In the genomic region with DNA sequence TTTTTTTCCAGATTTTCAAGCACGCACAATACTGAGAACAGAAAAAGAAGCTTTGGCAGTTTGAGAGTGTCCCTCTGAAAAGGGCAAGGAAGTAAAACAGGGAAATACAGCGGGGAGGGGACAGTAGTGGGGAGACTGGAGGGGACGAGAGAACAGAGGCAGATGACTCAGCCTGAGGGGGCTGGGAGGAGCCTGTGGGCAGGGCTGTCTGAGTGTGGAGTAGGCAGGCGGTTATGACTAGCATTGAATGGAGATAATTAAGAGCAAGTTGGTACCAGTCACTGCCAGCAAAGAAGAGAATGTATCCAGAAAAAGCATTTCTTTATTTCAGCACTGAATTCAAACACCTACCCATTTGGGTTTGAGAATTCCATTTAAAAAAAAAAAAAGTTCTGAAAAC, we compare ENCODE assay signal across 8 mouse cellular contexts.
DNase-seq lines count a peak whose midpoint lies in the region; ATAC-seq lines count a peak whose summit lies in the region.

No protein-coding gene starts in this region.

- H3K4me1 ChIP-seq in heart, embryonic 13.5 days = peaks cover 10% of the 10 kb centered on the region

- H3K4me3 ChIP-seq in heart, embryonic 13.5 days = no peak overlapping the region

- H3K27ac ChIP-seq in heart, embryonic 13.5 days (replicated peaks) = no peak overlapping the region

- no peaks in the 10 kb centered on the region for H3K36me3 ChIP-seq in heart, embryonic 13.5 days

- no peak overlapping the region for H3K9ac ChIP-seq in heart, embryonic 13.5 days

- 0 out of 2 replicates have a peak overlapping the region, but pooled peaks have one; percentile 25 for H3K4me2 ChIP-seq in heart, embryonic 13.5 days

- 45% methylated on average over 4 of the region's 4 CpGs for WGBS in heart, embryonic 13.5 days

- H3K27me3 ChIP-seq in heart, embryonic 13.5 days (replicated peaks) = no peaks in the 10 kb centered on the region

- H3K9me3 ChIP-seq in heart, embryonic 13.5 days = no peaks in the 10 kb centered on the region

- ATAC-seq in heart, embryonic 13.5 days (ENCODE audit: extremely low read depth, insufficient number of reproducible peaks, low FRiP score, low TSS enrichment) = no peak
- ATAC-seq in erythroblast, adult 5-6 weeks (replicated peaks; ENCODE audit: low FRiP score, poor library complexity, severe bottlenecking) = no peak

- no peak for DNase-seq in heart, adult 8-10 months (ENCODE audit: low spot score)
- DNase-seq in 416B (ENCODE audit: low read depth) = peak; percentile 76
- DNase-seq in c-Kit-positive CD71-positive TER-119-positive erythroid progenitor cells, embryonic 14.5 days (ENCODE audit: low spot score) = peak; percentile 4
- peak; percentile 32 to 35 for DNase-seq in layer of hippocampus, adult 8-10 months (ENCODE audit: low spot score in 2 of 2)
- DNase-seq in right cerebral cortex, postnatal 10 days (ENCODE audit: low spot score in 2 of 2) = peak; percentile 65 to 70
- no peak for DNase-seq in cerebellum, adult 11-12 months

Comparison
In these comparisons a context has a peak if more than half of its experiments do, and no peak if none do; other contexts are left out.
1. DNase-seq: peak in 416B (single experiment), c-Kit-positive CD71-positive TER-119-positive erythroid progenitor cells, embryonic 14.5 days (single experiment), layer of hippocampus, adult 8-10 months (2 of 2) and right cerebral cortex, postnatal 10 days (2 of 2); none in heart, adult 8-10 months (single experiment) and cerebellum, adult 11-12 months (single experiment).